Mouse (Mus musculus): ENCODE measurements around the gene Vwf.

Gene Vwf

DNA sequence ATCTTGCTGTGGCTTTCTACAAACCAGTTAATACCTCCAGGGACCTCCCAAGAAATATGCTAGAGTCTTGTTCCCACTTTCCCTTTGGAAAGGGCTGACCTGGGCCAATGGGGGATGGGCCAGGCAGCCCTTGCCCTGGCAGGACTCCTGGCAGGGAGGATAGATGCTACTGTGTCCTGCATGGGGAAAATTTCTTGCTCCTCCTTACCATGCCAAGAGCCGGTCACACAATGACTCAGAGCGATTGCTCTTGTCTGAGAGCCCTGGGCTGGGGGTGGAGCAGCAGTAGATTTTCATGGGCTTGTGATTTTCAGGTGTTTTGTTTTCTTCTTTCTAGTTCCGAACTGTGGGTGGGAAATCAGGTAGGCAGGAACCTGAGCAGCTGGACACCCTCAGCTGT lies 39.0 kb downstream of the Vwf start:
- in situ Hi-C loops (cut with MboI, MseI): no loop called here

DNA sequence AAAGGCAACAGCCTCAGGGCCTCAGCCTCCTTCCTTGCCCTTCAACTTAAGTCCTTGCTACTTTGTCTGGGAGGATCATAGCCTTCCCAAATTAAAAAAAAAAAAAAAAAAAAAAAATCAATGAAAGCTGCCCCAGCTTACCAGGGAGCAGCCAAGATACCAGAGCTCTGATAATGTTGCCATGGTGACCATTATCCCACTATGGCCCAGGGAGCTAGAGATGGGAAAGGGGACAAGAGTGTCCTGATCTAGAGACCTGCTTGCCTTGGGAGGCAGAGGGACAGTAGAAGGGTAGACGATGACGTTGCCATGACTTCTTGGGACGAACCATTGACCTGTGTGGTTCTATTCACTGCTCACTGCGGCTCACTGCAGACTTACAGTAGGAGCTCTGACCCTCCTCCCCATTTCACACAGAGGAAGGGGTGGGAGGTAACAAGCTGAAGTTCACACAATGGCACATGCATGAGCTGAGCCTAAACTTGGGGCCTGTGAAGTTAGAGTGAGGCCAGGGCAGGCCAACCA lies 39.5 kb downstream of the Vwf start:
- in situ Hi-C loops (cut with MboI, MseI): no loop called here

DNA sequence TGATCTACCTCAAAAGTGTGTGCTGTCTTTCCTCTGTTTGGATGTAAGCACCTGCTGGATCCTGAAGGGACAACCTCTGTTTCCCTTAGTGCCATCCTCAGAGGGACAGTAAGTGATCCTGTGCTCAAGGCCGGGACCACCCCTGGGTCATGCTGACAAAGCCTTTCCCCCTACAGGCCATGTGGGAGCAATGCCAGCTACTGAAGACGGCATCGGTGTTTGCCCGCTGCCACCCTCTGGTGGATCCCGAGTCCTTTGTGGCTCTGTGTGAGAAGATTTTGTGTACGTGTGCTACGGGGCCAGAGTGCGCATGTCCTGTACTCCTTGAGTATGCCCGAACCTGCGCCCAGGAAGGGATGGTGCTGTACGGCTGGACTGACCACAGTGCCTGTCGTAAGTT lies 41.7 kb downstream of the Vwf start:
- in situ Hi-C loops (cut with MboI, MseI): no loop called here

DNA sequence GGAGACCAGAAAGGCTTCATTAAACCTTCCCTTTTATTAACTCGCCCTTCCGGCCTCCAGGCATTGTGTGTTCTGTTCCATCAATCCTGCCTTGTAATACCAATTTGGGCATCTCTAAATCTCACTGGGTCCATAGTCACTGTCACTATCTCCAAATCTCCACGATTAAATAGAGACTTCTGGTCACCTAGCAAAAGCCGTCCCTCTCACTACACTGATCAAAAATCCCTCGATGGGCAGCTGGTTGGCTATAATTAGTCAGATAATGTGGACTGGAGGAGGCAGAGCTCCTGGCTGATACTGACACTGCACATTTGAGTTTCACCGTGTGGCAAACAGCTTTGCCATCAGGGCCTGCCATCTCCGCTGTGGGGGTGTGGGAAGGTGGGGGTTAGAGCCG lies 42.5 kb downstream of the Vwf start:
- in situ Hi-C loops (cut with MboI, MseI): no loop called here

DNA sequence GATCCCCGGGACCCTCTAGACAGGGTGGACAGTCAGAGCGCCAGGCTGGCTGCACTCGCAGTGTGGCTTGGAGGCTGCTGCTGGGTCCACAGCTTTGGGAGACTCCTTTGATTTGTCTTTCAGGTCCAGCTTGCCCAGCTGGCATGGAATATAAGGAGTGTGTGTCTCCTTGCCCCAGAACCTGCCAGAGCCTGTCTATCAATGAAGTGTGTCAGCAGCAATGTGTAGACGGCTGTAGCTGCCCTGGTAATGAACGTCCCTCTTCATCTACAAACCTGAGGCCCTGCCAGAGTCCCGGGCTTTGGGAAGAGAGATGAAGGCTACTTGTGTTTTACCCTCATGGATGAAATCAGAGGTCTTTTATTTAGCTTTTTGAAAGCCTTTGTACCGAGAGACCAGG lies 43.5 kb downstream of the Vwf start:
- in situ Hi-C loops (cut with MboI, MseI): no loop called here

DNA sequence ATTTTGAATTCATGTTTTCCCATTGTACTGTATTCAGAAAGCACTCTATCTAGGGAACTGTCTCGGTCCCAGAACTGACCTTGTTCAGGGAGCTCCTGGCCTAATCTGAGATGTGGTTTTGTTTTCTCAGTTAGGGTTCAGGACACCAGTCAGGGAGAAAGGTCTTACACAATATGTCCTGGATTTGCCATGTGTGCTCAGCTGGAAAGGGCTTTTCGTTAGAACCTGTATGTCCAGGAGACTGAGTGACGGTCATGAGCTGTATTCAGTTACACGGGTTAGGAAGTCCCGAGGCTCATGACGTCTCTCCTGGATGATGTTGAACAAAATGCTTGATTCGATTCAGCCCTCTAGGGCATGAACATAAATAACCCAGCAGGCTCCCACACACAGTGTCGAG lies 43.9 kb downstream of the Vwf start:
- in situ Hi-C loops (cut with MboI, MseI): no loop called here

DNA sequence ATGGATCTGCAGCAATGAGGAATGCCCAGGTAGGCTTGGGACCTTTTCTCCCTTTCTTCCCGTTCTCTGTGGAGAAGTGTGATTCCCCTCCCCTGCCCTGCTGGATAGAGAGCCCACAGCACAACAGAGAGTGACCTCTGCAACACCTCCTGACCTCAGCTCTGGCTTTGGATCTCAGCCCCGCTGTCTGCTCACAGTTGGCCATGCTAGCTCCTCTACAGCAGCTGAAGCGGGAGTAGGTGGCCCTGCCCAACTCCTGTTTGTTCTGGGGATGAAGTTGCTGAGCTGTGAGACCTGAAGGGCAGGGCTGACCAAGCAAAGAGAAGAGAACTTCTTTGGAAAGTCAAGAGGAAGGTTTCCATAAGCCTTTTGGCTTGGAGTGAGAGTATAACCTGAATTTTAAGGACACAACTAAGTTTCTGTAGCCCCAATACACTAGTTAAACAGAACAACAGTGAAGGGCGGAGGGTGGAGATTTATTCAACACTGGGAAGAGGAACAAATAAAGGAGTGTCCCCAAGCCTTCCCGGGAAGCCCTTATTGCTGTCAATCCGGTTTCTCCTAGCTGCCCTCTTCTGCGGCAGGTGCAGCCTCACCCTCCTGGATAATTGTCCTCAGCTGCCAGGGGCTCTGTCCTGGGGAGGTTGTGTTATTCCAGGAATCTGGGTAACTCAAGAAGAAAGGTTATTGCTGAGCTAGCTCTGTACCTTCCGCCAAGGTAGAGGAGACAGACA lies 45.2 kb downstream of the Vwf start:
- in situ Hi-C loops (cut with MboI, MseI): no loop called here

DNA sequence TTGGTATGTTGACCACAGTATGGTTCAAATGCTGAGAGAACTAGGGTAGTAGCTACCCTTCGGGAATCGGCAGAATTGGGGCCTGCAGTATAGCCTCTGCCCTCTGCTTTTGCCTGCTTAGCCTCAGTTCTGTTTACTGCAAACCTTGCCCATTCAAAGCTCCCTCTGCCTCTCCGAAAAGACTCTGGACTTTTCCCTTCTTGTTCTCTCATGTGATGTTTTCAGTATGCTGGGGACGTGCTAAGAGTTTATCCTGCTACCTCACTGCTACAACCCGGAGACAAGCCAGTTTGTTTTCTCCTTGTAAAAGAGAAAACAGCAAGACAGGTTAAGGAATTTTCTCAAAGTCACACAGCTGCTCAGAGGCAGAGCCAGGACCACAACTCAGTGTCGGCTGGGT lies 46.0 kb downstream of the Vwf start:
- in situ Hi-C loops (cut with MboI, MseI): no loop called here

DNA sequence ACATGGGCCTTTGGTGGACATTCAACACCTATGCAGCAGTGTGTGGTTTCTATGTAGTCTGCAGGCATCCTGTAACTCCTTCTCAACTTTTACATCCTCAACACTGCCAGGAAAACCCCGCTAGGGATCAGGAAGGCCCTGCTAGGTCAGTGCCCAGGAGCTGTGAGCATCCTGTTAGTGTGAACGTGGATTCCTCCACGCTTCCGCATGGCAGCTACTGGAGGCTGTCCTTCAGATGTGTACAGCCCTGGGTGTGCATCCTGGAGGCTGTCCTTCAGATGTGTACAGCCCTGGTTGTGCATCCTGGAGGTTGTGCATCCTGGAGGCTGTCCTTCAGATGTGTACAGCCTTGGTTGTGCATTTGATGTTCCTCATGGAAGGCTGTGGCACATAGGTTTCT lies 47.7 kb downstream of the Vwf start:
- in situ Hi-C loops (cut with MboI, MseI): no loop called here

DNA sequence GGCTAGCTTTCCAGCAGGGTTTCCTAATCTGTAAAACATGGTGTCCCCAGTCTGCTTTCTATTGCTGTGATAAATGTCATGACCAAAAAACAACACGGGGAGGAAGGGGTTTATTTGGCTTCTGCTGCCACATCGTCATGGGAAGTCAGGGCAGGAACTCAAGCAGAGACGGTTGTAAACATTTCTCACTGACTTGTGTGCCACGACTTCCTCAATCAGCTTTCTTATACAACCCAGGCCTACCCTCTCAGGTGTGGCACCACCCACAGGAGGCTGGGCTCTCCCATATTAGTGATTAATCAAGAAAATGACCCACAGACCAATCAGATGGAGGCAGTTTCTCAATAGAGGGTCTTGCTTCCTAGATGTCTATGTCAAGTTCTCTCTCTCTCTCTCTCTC lies 48.3 kb downstream of the Vwf start:
- in situ Hi-C loops (cut with MboI, MseI): no loop called here

DNA sequence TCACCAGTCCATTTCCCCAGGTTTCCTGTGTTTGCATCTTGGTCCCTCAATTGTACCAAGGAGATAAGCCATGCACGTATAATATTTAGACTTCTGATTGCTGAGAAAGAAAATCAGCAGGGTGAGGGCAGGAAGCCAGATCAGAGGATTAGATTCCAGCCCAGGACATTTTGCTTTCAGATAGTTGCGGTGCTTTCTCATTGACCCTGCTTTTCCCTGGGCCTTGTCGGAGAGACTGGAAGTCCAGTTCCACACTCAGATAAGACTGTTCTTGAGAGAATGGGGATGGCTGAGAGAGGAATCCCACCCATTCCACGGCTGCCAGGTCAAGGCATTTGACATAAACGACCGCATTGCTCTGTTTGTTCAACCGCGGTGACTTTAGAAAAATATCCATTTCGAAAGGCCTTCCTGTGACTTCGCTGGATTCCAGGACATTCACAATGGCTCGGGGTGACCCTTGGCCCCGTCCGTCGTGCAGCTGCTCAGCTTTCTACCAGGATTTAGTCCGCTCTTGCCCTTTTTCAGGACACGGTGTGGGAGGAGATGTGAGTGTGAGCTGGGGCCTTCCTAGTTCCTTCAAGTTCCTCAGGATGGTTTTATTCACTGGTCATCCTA lies 50.2 kb downstream of the Vwf start:
- in situ Hi-C loops (cut with MboI, MseI): no loop called here

DNA sequence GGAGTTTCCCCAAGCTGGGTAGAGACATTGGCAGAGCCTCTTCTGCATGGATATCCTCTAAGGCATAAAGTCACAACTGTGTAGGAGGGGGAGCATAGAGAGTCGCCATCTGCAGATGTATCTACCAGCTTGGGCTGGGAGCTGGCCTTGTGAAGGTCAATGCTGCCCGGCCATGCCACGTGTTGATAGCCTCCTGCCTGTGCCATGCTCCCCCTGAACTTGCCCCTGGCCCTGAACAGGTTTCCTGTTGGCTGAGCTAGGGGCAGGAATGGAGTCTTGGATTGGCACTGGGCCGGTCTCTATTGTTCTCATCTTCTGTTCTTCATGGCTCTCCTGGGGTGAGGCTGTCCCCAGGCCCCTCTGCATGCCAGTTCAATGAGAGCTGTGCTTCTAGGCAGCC lies 51.1 kb downstream of the Vwf start:
- in situ Hi-C loops (cut with MboI, MseI): no loop called here

DNA sequence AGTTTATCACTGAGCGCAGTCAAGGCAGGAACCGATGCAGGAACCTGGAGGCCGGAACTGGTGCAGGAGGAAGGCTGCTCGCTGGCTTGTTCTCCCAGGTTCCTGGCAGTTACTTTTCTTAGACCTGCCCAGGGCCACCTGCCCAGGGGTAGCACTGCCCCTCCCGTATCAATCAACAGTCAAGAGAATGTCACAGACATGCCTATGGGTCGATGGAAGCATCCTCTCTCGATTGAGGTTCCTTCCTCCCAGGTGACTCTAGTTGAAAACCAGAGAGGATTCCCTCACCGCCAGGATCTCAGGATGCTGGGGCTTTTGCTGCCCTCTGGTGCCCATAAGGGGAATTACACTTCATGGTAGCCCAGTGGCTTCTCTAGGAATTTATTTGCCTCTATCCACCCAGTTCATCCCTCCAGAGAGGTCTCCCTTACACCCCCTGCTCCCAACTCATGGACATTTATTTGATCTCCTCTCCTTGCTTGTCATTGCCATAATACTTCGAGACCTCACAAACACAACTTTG lies 53.5 kb downstream of the Vwf start:
- in situ Hi-C loops (cut with MboI, MseI): loop anchor here (5.0 kb wide), 2 partner anchors 98 to 178 kb away; no protein-coding TSS in a partner anchor

DNA sequence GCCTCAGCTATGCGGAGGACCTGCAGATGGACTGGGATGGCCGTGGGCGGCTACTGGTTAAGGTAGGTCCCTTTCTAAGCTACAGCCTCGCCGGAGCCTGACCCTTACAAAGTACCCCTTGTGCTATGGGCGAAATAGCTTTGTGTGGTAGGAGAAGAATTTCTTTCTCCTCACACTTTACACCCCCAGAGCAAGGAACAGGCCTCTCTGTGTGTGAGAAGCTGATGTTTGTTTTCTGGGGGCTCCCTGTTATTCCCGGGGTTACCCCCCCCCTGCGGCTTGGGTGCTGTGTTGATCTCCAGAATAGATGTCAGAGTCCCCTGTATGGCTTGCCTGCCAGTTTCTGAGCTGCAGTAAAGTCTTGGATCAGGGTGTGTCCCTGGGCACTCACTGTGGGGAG lies 54.1 kb downstream of the Vwf start:
- in situ Hi-C loops (cut with MboI, MseI): loop anchor here (5.0 kb wide), 2 partner anchors 98 to 178 kb away; no protein-coding TSS in a partner anchor

DNA sequence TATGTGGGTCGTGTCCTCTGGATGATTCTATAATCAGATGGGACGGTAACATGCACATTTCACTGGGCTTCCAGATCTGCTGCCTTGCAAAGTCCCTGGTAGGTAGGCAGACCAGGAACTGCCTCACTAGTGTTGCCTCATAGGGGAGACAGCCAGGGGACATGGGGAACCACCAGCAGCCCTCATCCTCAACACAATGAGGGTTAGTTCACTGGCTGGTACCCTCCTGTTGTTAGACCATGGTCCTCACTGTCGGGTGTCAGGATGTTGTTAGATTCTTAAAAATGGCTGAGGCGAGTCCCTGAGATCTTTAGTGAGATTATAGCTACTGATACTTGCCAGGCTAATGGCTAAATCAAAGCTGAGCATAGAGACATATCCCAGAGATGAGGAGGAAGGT lies 54.6 kb downstream of the Vwf start:
- in situ Hi-C loops (cut with MboI, MseI): loop anchor here (5.0 kb wide), 2 partner anchors 99 to 179 kb away; no protein-coding TSS in a partner anchor

DNA sequence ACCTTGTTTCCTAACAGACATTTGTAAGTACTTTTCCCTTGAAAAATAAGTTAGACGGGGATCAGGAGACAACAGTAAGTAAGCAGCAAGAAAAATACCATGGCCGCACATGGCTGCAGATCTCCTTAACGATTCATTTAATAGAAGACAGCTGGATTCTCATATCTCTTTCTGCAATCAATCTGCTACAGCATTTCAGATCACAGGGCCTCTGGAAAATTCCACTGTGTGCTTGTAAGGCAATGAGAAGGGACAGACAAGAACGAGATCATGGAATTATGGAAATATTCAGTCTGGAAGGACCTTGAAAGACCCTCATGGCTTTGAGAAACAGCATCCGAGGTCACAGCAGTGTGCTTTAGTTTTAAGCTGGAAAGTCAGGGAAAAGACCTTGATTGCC lies 55.2 kb downstream of the Vwf start:
- in situ Hi-C loops (cut with MboI, MseI): loop anchor here (5.0 kb wide), 2 partner anchors 99 to 179 kb away; no protein-coding TSS in a partner anchor

DNA sequence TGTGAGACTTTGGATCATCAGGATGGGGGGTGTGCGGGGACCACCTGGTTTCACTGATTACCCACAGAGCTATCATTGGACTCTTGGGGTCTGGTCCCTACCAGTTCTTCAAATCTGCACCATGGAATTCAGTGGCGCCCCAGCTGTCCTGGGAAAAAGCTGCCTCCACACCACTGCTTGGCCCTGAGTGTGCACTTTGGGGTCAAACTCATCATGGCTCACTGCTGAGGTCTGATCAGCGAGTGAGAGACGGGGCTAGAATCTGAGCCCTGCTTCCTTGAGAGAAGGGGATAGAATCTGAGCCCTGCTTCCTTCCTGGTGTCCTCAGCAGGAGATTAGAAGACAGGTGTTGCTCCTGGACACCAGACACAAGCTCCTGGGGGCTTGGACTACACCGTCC lies 55.8 kb downstream of the Vwf start:
- in situ Hi-C loops (cut with MboI, MseI): loop anchor here (5.0 kb wide), 2 partner anchors 100 to 180 kb away; no protein-coding TSS in a partner anchor

DNA sequence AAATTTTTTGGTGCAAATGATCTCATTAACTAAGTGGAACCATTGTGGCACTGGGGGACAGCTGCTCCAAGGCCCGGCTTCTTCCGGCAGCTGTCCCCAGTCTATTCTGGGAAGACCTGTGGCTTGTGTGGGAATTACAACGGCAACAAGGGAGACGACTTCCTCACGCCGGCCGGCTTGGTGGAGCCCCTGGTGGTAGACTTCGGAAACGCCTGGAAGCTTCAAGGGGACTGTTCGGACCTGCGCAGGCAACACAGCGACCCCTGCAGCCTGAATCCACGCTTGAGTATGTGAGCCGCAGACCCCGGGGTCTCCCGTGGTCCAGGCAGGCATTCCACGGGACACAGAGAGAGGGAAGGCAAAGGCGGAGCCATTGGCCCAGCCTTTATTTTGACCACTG lies 56.7 kb downstream of the Vwf start:
- in situ Hi-C loops (cut with MboI, MseI): loop anchor here (5.0 kb wide), 2 partner anchors 101 to 181 kb away; no protein-coding TSS in a partner anchor

DNA sequence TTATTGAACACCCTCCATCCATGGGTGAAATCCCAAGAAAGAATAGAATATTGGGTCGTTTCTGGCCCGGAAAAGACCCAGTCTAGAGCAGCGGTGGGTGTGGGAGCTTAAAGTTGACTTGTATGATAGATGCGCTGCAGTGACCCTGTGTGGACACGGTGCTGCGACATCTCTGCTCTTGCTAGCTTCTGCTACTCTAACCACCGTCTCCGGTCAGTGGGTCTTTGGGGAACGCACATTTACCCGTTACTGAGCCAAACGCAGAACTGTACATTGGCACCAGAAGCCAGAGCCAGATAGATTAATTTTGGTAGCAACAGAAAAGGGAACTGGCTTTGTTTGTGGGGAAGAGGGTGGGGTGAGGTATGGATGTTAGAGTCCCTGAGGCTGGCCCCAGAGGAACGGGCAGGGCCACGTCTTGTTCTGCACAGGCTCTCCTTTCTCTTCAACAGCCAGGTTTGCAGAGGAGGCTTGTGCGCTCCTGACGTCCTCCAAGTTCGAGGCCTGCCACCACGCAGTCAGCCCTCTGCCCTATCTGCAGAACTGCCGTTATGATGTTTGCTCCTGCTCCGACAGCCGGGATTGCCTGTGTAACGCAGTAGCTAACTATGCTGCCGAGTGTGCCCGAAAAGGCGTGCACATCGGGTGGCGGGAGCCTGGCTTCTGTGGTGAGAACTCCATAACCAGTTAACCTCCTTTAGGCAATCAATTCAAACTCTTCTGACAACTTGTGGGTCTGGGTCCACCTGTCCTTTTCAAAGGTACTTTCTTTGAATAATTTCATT lies 57.3 kb downstream of the Vwf start:
- in situ Hi-C loops (cut with MboI, MseI): loop anchor here (5.0 kb wide), 2 partner anchors 102 to 182 kb away; no protein-coding TSS in a partner anchor

DNA sequence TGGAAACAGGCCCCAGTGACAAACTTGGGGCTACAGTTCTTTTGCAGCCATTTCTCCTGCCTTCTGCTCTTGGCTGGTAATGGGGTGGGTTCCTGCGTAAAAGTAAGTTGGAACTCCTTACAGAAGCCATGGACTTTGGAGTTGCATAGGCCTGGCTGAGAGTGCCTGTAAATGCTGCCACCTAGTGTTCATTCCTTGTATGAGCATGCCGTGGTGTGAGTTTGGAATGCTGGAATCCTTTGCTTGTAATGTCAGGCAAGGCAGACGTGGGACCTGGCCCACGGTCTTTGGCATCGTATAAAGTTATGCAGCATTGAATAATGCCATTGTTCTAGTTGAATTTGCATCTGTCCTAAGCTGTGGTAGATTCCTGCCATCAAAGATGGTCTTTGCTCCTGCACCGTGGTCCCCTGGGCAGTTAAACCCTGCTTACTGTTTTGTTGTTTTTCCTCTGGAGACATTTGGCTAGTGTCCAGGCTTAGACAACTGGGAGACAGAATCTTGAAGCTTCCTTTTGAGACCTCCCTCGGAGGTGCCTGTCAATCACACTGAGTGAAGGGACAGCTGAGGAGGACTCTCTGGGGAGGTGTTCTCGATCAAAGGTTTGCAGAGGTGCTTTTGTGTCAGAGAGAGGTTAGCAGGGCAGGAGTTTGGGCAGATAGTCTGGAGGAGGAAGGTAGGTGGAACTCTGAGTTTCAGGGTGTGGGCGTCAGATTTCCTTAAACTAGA lies 58.1 kb downstream of the Vwf start:
- in situ Hi-C loops (cut with MboI, MseI): loop anchor here (5.0 kb wide), 2 partner anchors 102 to 182 kb away; no protein-coding TSS in a partner anchor

DNA sequence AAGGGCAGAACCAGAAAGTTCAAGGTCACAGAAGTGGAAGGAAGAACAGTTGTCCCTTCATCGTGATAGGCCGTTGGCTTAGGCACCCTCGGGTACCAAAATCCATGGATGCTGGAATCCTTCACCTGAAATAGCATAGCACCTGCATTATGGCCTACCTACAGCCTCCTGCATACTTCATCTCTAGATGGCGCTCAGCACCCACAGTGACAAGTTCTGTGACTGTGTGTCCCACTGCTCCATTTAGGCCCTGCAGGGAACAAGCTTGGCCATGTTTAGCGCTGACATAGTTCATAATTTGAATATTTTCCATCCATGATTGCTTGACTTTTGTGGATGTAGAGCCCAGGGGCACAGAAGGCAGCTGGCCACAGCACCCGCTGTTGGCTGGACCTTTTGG lies 62.5 kb downstream of the Vwf start:
- in situ Hi-C loops (cut with MboI, MseI): no loop called here

Data from T-helper 1 cell (primary cell).